Mouse (Mus musculus) cerebellum, postnatal 4 days (tissue): ENCODE measurements at regions not wholly inside any gene's neighbourhood (a gene's known extent, or its start where the extent isn't known, plus 50 kb on each side); places are given as distances from the start of the nearest gene placed in this dataset.
A peak's percentile ranks its signal among the peaks of the same experiment; 100 is the strongest.

ENCODE experiments used
- DNase-seq, 2 experiments: peaks; one replicate each; pipeline ENCODE4 v3.0.0; 2022; ENCODE audit warnings: low spot score in 2 of 2, mixed read lengths in 1 of 2

GRCm38 (mm10) chr8:11909146-11909545 is 68.9 kb downstream of the Tex29 start:
- DNase-seq: peak in 1 of 2 experiments; percentile 36

- no peak for DNase-seq
Measured at GRCm38 (mm10) chr8:11911639-11912450, 71.6 kb downstream of the Tex29 start.

GRCm38 (mm10) chr8:11912451-11913128 is 72.3 kb downstream of the Tex29 start:
- no peak for DNase-seq

- DNase-seq: no peak
Measured at GRCm38 (mm10) chr8:11913129-11913900, 73.0 kb downstream of the Tex29 start.

- DNase-seq: no peak
Measured at GRCm38 (mm10) chr8:11914131-11914530, 73.9 kb downstream of the Tex29 start.

GRCm38 (mm10) chr8:11914681-11915474 is 74.6 kb downstream of the Tex29 start:
- DNase-seq: peak in 1 of 2 experiments; percentile 40

GRCm38 (mm10) chr8:11915721-11916120 is 75.4 kb downstream of the Tex29 start:
- no peak for DNase-seq

GRCm38 (mm10) chr8:11919876-11920275 is 79.6 kb downstream of the Tex29 start:
- DNase-seq: no peak

GRCm38 (mm10) chr8:11923115-11923514 is 82.8 kb downstream of the Tex29 start:
- no peak for DNase-seq

- peak; percentile 46 to 55 for DNase-seq
Measured at GRCm38 (mm10) chr8:11924165-11924564, 83.9 kb downstream of the Tex29 start.

GRCm38 (mm10) chr8:11942892-11943332 is 102.6 kb downstream of the Tex29 start:
- DNase-seq: peak in 1 of 2 experiments; percentile 62

- DNase-seq: no peak
Measured at GRCm38 (mm10) chr8:11947766-11948165, 107.5 kb downstream of the Tex29 start.

- DNase-seq: no peak
Measured at GRCm38 (mm10) chr8:11956268-11956667, 116.0 kb downstream of the Tex29 start.

GRCm38 (mm10) chr8:11957046-11957783 is 116.9 kb downstream of the Tex29 start:
- DNase-seq: peak in 1 of 2 experiments; percentile 38

GRCm38 (mm10) chr8:11958176-11958575 is 117.9 kb downstream of the Tex29 start:
- no peak for DNase-seq

GRCm38 (mm10) chr8:11959466-11959865 is 119.2 kb downstream of the Tex29 start:
- no peak for DNase-seq

- DNase-seq: no peak
Measured at GRCm38 (mm10) chr8:11963575-11963974, 123.3 kb downstream of the Tex29 start.

GRCm38 (mm10) chr8:11967670-11968069 is 127.4 kb downstream of the Tex29 start:
- no peak for DNase-seq

GRCm38 (mm10) chr8:11970515-11970914 is 130.2 kb downstream of the Tex29 start:
- no peak for DNase-seq

- no peak for DNase-seq
Measured at GRCm38 (mm10) chr8:11973436-11973835, 133.2 kb downstream of the Tex29 start.

GRCm38 (mm10) chr8:11977121-11977520 is 136.8 kb downstream of the Tex29 start:
- DNase-seq: no peak
